Mouse (Mus musculus): ENCODE measurements around the gene Tmem9. TPM values are rescaled to one million over a fixed set of nuclear protein-coding genes. Genes with fewer than 3 reads are reported as not detected.
A peak's percentile ranks its signal among the peaks of the same experiment; 100 is the strongest.

The Tmem9 gene
- polyA plus RNA-seq, 1 experiment from 2014 or later, result 122 TPM

- DNase-seq (ENCODE audit: low read depth, low spot score), result no peak
- peaks cover 34% of the 10 kb centered on the region for H3K27me3 ChIP-seq
- in situ Hi-C loops (cut with MboI; ENCODE audit: low pct_unique_long_range_greater_than_20kb), result no loop called here
- ChIA-PET CTCF (no interaction called here), POLR2A (no interaction called here)
- no peak for TF ChIP-seq CTCF (IDR thresholded peaks at IDR 0.05)
- no peak for ATAC-seq
Measured at GRCm38 (mm10) chr1:135999720-136000287, 8.1 kb upstream of the Tmem9 start.

- CTCF ChIA-PET, result no interaction called here
- POLR2A ChIA-PET, result no interaction called here
- DNase-seq (ENCODE audit: low read depth, low spot score), result no peak
- peaks cover 32% of the 10 kb centered on the region for H3K27me3 ChIP-seq
- TF ChIP-seq CTCF (IDR thresholded peaks at IDR 0.05), result no peak
- in situ Hi-C loops (cut with MboI; ENCODE audit: low pct_unique_long_range_greater_than_20kb), result no loop called here
- no peak for ATAC-seq
Measured at GRCm38 (mm10) chr1:136001438-136001837, 6.5 kb upstream of the Tmem9 start.

DNA sequence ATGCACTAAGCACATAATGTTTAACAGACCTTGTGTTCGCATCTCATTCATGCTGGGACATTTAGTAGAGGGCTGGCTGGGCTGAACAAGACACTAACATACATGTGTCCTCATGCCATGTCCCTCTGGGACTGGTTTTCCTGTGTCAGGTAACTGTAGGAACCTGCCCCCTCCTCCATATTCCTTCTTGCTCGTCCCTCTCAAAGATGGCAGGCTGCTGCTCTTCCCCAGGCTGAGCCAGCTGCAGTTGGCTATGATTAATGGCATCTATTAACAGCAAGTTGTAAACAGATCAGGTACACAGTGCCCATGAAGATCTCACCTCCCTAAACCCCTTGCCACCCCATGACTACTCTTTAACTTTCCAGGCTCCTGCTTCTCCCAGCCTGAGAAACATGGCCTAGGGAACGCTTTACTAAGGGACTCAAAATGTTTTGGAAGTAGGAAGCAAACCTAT is 1.6 kb upstream of the Tmem9 start, which contains the start of gene Igfn1:
Igfn1 (minus strand) TSS at position 51 of the 457 bp plus-strand sequence.
- H3K27me3 ChIP-seq, result peaks cover 9% of the 10 kb centered on the region
- in situ Hi-C loops (cut with MboI; ENCODE audit: low pct_unique_long_range_greater_than_20kb), result no loop called here
- DNase-seq (ENCODE audit: low read depth, low spot score) (no peak), ATAC-seq (no peak)
- CTCF ChIA-PET, result no interaction called here
- no peak for TF ChIP-seq CTCF (IDR thresholded peaks at IDR 0.05)
- POLR2A ChIA-PET, result no interaction called here

DNA sequence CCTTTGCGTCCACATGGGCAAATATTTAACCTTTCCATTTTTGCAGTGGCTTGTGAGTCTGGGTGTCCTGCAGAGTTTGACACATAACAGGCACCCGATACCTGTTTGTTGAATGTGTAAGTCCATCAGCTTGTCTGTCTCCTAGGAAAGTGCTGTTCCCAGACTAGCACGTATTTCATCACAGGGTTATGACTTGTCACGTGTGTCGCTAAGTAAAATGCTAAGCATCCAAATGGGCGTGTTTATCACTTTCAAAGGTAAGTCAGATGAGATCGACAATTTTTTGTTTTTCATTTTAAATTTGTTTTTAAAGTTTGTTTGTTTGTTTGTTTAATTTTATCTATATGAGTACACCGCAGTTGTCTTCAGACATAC is 196 bp downstream of the Tmem9 start:
- no peak for DNase-seq (ENCODE audit: low read depth, low spot score)
- H3K27me3 ChIP-seq, result no peaks in the 10 kb centered on the region
- ChIA-PET POLR2A (no interaction called here), CTCF (no interaction called here)
- in situ Hi-C loops (cut with MboI; ENCODE audit: low pct_unique_long_range_greater_than_20kb), result no loop called here
- no peak for ATAC-seq
- no peak for TF ChIP-seq CTCF (IDR thresholded peaks at IDR 0.05)

GRCm38 (mm10) chr1:136010247-136010646 is 2.3 kb downstream of the Tmem9 start:
- DNase-seq (ENCODE audit: low read depth, low spot score) (no peak), ATAC-seq (no peak)
- TF ChIP-seq CTCF (IDR thresholded peaks at IDR 0.05), result no peak
- ChIA-PET CTCF (no interaction called here), POLR2A (no interaction called here)
- in situ Hi-C loops (cut with MboI; ENCODE audit: low pct_unique_long_range_greater_than_20kb), result no loop called here
- H3K27me3 ChIP-seq, result no peaks in the 10 kb centered on the region

DNA sequence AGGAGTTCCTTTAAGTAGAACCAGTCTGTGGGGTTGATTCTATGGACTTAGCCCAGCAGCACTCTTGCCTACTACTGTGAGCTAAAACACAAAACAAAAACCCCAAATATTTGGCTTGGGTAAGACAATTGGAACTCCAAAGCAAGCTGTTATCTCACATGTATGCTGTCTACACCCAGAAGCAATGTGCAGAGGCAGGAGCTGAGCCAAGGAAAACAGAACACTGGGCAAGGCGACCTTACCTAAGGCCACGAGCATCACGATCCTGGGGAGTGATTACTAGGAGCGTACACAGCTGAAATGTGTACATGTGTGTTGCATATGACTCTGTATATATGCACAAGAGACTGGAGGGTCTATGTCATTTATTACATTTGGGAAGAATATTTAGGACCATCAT is 5.6 kb downstream of the Tmem9 start:
- ATAC-seq (no peak), DNase-seq (ENCODE audit: low read depth, low spot score) (no peak)
- H3K27me3 ChIP-seq, result no peaks in the 10 kb centered on the region
- TF ChIP-seq CTCF (IDR thresholded peaks at IDR 0.05), result no peak
- ChIA-PET POLR2A (no interaction called here), CTCF (interaction anchor here (0.8 to 0.9 kb wide), 2 partner anchors 9 to 32 kb away, joined by 3 to 4 read pairs; no protein-coding TSS in a partner anchor)
- in situ Hi-C loops (cut with MboI; ENCODE audit: low pct_unique_long_range_greater_than_20kb), result no loop called here

DNA sequence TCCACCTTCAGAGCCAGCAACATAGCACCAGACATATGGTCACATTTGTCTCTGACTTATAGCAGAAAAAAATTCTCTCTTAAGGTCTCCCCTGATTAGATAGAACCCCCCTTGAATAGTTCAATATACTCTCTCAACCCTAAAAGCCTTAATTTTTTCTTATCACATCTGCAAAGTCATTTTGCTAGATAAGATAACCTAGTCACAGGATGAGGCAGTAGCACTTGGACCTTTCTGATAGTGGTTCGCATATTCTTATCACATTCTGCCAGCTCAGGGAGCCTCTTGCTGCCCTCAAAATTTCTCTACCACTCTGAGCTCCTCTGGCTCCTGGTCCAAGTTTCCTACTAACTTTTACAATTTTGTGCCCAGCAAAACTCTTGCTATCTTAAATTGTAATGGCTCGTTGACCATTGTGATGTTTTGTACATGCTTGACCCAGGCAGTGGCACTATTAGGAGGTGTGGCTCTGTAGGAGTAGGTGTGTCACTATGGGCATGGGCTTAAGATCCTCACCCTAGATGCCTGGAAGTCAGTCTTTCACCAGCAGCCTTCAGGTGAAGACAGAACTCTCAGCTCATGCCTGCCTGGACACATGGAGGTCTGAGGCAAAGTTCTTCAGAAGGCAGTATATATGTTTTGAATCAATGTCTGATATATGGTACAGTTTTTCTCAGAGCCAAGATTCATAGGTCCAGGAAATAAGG is 7.0 kb downstream of the Tmem9 start:
- no peaks in the 10 kb centered on the region for H3K27me3 ChIP-seq
- CTCF ChIA-PET, result interaction anchor here (1.8 kb wide), 1 partner anchor 31 kb away, joined by 5 read pairs; no protein-coding TSS in a partner anchor
- DNase-seq (ENCODE audit: low read depth, low spot score) (no peak), ATAC-seq (no peak)
- TF ChIP-seq CTCF (IDR thresholded peaks at IDR 0.05), result no peak
- POLR2A ChIA-PET, result no interaction called here
- in situ Hi-C loops (cut with MboI; ENCODE audit: low pct_unique_long_range_greater_than_20kb), result no loop called here

GRCm38 (mm10) chr1:136017307-136017706 is 9.4 kb downstream of the Tmem9 start:
- DNase-seq (ENCODE audit: low read depth, low spot score) (no peak), ATAC-seq (no peak)
- ChIA-PET POLR2A (no interaction called here), CTCF (interaction anchor here (1.2 to 1.6 kb wide), 2 partner anchors 29 to 72 kb away, joined by 4 read pairs; no protein-coding TSS in a partner anchor)
- in situ Hi-C loops (cut with MboI; ENCODE audit: low pct_unique_long_range_greater_than_20kb), result no loop called here
- no peaks in the 10 kb centered on the region for H3K27me3 ChIP-seq
- TF ChIP-seq CTCF (IDR thresholded peaks at IDR 0.05), result no peak

DNA sequence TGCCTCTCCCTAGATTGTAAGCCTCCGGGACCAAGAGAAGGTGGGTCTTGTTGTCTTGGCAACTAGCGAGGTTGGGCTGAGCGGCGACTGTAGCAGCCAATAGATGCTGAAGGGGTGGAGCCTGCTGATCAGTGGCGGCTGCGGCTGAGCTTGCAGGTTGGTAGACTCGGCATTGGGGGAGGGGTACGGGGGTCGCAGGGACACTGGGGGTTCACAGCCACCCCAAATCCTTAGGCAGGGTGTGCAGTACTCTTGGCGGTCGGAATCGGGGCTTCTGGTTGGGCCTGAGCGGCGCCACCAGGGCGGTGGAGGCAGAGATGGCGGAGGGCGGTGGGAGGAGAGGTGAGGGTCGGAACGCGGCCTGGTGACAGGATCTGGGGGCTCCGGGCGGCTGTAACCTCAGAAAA is 10.0 kb downstream of the Tmem9 start:
- in situ Hi-C loops (cut with MboI; ENCODE audit: low pct_unique_long_range_greater_than_20kb), result no loop called here
- DNase-seq (ENCODE audit: low read depth, low spot score), result peak; percentile 72
- CTCF ChIA-PET, result interaction anchor here (1.2 to 1.6 kb wide), 3 partner anchors 28 to 72 kb away, joined by 3 to 4 read pairs (median 4); no protein-coding TSS in a partner anchor
- no peaks in the 10 kb centered on the region for H3K27me3 ChIP-seq
- TF ChIP-seq CTCF (IDR thresholded peaks at IDR 0.05), result no peak
- ATAC-seq, result peak; percentile 98
- POLR2A ChIA-PET, result interaction anchor here (1.0 kb wide), 1 partner anchor 18 kb away, joined by 3 read pairs; no protein-coding TSS in a partner anchor

DNA sequence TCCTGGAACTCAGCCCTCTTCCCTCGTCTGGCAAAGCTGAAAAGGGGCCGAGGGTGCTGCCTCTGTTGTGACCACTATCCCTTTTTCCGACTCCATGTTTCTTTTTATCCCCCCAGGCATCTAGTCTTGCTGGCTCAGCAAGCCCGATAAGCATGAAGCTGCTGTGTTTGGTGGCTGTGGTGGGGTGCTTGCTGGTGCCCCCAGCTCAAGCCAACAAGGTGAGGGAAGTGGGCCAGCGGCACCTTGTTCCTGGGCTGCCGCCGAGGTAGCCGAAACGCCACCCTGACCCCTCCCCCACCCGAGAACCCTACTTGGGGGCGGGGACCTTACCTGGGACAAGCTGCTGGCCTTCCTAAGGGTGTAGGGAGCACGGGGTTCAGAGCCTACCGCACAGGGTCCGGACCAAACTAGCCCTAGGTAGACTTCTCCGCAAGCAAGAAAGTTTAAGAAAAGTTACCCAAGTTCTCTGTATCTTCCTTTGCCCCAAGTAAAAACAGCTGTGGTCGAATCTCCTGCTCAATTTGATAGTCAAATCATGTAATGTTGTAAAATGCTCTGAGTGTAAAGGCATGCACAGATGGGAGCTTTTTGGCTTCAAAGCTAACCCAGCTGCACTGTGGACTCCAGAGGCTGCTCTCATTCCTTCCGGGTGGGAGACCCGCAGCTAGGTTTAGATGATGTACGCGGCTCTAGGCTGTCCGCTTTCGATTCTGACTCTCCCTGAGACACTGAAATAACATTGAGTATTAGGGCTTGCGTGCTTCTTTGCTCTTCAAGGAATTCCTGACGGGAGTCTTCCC is 10.6 kb downstream of the Tmem9 start:
- POLR2A ChIA-PET, result interaction anchor here (1.0 kb wide), 1 partner anchor 17 kb away, joined by 3 read pairs; no protein-coding TSS in a partner anchor
- H3K27me3 ChIP-seq, result no peaks in the 10 kb centered on the region
- TF ChIP-seq CTCF (IDR thresholded peaks at IDR 0.05), result no peak
- CTCF ChIA-PET, result interaction anchor here (1.3 to 1.6 kb wide), 2 partner anchors 27 to 60 kb away, joined by 3 to 4 read pairs; no protein-coding TSS in a partner anchor
- in situ Hi-C loops (cut with MboI; ENCODE audit: low pct_unique_long_range_greater_than_20kb), result no loop called here
- DNase-seq (ENCODE audit: low read depth, low spot score), result no peak
- ATAC-seq, result no peak

All from Patski (cell line).